Mouse (Mus musculus) midbrain, embryonic 14.5 days (tissue): ENCODE measurements around the gene Zfp619. TPM values are rescaled to one million over a fixed set of nuclear protein-coding genes. Genes with fewer than 3 reads are reported as not detected.
"Not testable (repeated sequence)": the region's sequence is repeated elsewhere in the genome, so short reads cannot be mapped to it uniquely, and the experiment has no call there.

ENCODE experiments used
- ATAC-seq: fragments of 200-750 bp; cut with Nextera tagmentation; 2 replicates; pipeline ENCODE4 v1.8.0; 2017; ENCODE audit warnings: moderate number of reproducible peaks, moderate library complexity; ENCODE audit not compliant: low FRiP score, low TSS enrichment
- DNase-seq: peaks from one replicate; pipeline ENCODE4 v3.0.0-alpha.2; 2015
- H3K27ac ChIP-seq: fragments of 300-500 bp; sonication (generic); replicated peaks from 2 replicates; pipeline ENCODE4 v1.5.1; 2014; ENCODE audit warnings: mild to moderate bottlenecking, low read depth, low read length, moderate library complexity
- H3K27me3 ChIP-seq: fragments of 300-500 bp; sonication (generic); 2 replicates; pipeline ENCODE4 v1.6.1; 2014; ENCODE audit warnings: low read length, control low read depth, mixed read lengths; ENCODE audit not compliant: control insufficient read depth, insufficient read depth
- H3K36me3 ChIP-seq: fragments of 300-500 bp; sonication (generic); 2 replicates; pipeline ENCODE4 v1.6.1; 2014; ENCODE audit warnings: low read length, control low read depth; ENCODE audit not compliant: control insufficient read depth, insufficient read depth
- H3K4me1 ChIP-seq: fragments of 300-500 bp; sonication (generic); 2 replicates; pipeline ENCODE4 v1.6.1; 2014; ENCODE audit warnings: mild to moderate bottlenecking, antibody characterized with exemption, low read length, control low read depth; ENCODE audit not compliant: control insufficient read depth, insufficient read depth
- H3K4me2 ChIP-seq: fragments of 300-500 bp; sonication (generic); 2 replicates; pipeline ENCODE4 v1.6.1; 2014; ENCODE audit warnings: mild to moderate bottlenecking, low read length, moderate library complexity
- H3K4me3 ChIP-seq: fragments of 300-500 bp; sonication (generic); replicated peaks from 2 replicates; pipeline ENCODE4 v1.5.1; 2014; ENCODE audit warnings: low read depth, low read length
- H3K9ac ChIP-seq: fragments of 300-500 bp; sonication (generic); replicated peaks from 2 replicates; pipeline ENCODE4 v1.6.1; 2014; ENCODE audit warnings: mild to moderate bottlenecking, low read length, moderate library complexity
- H3K9me3 ChIP-seq: fragments of 300-500 bp; sonication (generic); 2 replicates; pipeline ENCODE4 v1.6.1; 2016; ENCODE audit warnings: low read length, control low read depth, mixed read lengths; ENCODE audit not compliant: control insufficient read depth
- WGBS: fragments of 180-500 bp; shearing (Covaris S2); extraction: QIAGEN DNeasy Blood & Tissue Kit; methylation state at CpG from one replicate; pipeline ENCODE4 v1.1.7; 2014; 5-methylcytosine and 5-hydroxymethylcytosine counted together
- polyA plus RNA-seq: library from polyadenylated mRNA; unstranded; fragments of >200 nt; fragmentation: Nextera tagmentation; extraction: Ambion mirVana; gene quantifications from 2 replicates; pipeline ENCODE4 v1.2.1, GENCODE M21; 2014

The Zfp619 gene
- polyA plus RNA-seq, 1 experiment from 2014 or later, result 7.1 TPM

- no peaks in the 10 kb centered on the region for H3K4me1 ChIP-seq
- no peak overlapping the region for H3K4me2 ChIP-seq
- ATAC-seq, result no peak
- WGBS, result 82% methylated on average over 2 of the region's 2 CpGs
- no peak overlapping the region for H3K27ac ChIP-seq
- DNase-seq, result no peak
- H3K27me3 ChIP-seq, result no peaks in the 10 kb centered on the region
- no peaks in the 10 kb centered on the region for H3K9me3 ChIP-seq
- H3K9ac ChIP-seq, result no peak overlapping the region
- no peaks in the 10 kb centered on the region for H3K36me3 ChIP-seq
- no peak overlapping the region for H3K4me3 ChIP-seq
Measured at GRCm38 (mm10) chr7:39580066-39580465, 62.5 kb downstream of the Zfp619 start.

DNA sequence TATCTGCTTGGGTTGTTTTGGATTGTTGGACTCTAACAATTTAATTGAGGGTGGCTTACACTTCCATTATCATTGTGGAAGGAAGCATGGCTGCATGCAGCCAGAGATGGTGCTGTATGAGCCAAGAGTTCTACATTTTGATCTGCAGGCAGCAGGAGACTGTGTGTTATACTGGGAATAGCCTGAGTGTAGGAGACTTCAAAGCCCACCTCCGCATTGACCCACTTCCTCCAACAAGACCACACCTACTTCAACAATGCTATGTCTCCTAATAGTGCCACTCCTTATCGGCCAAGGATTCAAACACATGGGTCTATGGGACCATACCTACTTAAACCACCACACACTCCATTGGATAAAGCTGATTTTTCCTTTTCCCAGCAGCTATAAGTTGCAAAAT, 63.0 kb downstream of the Zfp619 start:
- WGBS, result 95% methylated on average over 2 of the region's 2 CpGs
- no peak for ATAC-seq

DNA sequence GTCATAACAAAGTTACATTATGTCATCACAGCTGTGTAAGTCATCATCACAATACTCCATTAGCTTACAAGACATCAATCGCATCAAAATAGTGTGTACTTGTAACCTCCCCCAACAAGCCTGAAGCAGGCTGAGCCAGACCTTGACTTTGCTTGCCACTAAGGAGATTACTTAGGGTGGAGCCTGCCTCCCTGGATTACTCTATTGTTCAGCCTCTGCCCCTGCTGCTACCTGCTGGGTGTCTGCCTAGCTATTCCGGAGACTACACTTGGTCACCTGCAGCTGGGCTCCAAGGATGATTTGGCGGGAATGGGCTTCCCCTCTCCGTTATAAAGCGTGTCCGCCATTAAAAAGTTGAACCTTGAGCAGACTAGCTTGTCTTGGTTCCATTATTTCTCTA, 69.3 kb downstream of the Zfp619 start:
- WGBS, result 50% methylated on average over 6 of the region's 6 CpGs
- not testable (repeated sequence) for H3K9ac ChIP-seq, H3K4me1 ChIP-seq, H3K27me3 ChIP-seq, H3K36me3 ChIP-seq, ATAC-seq, H3K4me3 ChIP-seq, H3K4me2 ChIP-seq, H3K27ac ChIP-seq, DNase-seq, H3K9me3 ChIP-seq

More for the DNA sequence above, 63.0 kb downstream of the Zfp619 start:
- Histone ChIP-seq H3K4me3 (no peak overlapping the region), H3K36me3 (no peaks in the 10 kb centered on the region), H3K4me1 (no peaks in the 10 kb centered on the region), H3K4me2 (no peak overlapping the region), H3K27ac (no peak overlapping the region), H3K27me3 (no peaks in the 10 kb centered on the region), H3K9ac (no peak overlapping the region), H3K9me3 (no peaks in the 10 kb centered on the region)
- no peak for DNase-seq

DNA sequence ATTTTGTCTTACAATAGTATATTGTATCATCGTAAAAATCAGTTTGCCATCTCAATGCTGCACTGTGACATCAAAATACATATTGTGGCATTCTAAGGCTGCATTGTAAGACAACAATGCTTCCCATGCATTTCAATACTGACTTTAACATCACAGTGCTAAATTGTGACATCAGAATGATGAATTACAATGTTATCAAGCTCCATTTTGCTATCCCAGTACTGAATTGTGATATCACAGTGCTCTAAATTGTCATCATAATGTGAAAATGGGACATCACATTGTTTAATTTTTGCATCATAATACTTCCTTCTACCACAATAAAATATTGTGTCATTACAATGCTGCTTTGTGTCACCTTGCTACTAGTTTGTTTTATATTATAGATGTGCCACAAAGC, 70.5 kb downstream of the Zfp619 start:
- Histone ChIP-seq H3K4me3 (peak overlapping the region; percentile 39), H3K27me3 (no peaks in the 10 kb centered on the region), H3K36me3 (no peaks in the 10 kb centered on the region), H3K4me2 (peak overlapping the region; percentile 52), H3K4me1 (no peaks in the 10 kb centered on the region), H3K9me3 (no peaks in the 10 kb centered on the region), H3K9ac (peak overlapping the region; percentile 63), H3K27ac (peak overlapping the region; percentile 78)
- 81% methylated on average over 1 of the region's 1 CpGs for WGBS
- peak; percentile 18; the same call in 1 of the 2 replicates for ATAC-seq
- peak; percentile 52 for DNase-seq

DNA sequence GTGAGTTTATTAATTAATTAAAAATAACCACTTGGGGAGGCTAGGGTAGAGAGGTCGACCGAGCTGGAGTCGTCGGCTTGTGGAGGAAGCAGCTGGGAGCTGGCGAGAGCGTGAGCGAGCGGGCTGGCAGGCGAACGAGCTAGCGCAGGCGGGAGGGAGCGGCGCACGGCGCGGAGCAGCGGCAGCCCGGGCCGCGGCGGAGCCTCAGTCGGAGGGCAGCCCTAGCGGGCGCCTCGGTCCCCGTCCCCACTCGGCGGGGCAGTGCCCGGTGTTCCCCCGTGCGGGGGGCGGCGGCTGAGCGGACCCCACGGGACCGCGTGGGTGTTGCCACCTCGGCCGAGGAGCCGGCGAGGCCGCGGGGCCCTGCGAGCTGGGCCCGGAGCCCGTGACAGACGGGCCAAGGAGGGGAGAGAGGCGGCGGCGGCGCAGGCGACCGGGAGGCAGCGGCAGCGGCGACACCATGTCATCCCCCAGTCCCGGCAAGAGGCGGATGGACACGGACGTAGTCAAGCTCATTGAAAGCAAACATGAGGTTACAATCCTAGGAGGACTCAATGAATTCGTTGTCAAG, 71.0 kb downstream of the Zfp619 start:
- H3K27me3 ChIP-seq, H3K4me1 ChIP-seq, H3K9me3 ChIP-seq, H3K36me3 ChIP-seq: not testable (repeated sequence)
- Histone ChIP-seq H3K27ac (peak overlapping the region; percentile 78), H3K4me3 (peak overlapping the region; percentile 39), H3K9ac (peak overlapping the region; percentile 63), H3K4me2 (peak overlapping the region; percentile 52)
- ATAC-seq, result peak; percentile 89
- under 1% methylated on average over 54 of the region's 62 CpGs for WGBS
- peak; percentile 78 for DNase-seq

DNA sequence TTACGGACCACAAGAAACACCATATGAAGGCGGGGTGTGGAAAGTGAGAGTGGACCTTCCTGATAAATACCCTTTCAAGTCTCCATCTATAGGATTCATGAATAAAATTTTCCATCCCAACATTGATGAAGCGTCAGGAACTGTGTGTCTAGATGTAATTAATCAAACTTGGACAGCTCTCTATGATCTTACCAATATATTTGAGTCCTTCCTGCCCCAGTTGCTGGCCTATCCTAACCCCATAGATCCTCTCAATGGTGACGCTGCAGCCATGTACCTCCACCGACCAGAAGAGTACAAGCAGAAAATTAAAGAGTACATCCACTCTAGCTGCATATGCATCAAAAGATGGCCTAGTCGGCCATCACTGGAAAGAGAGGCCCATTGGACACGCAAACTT, 71.5 kb downstream of the Zfp619 start:
- 43% methylated on average over 7 of the region's 7 CpGs for WGBS
- ATAC-seq, H3K36me3 ChIP-seq, H3K9me3 ChIP-seq, H3K9ac ChIP-seq, H3K4me1 ChIP-seq, H3K27me3 ChIP-seq, DNase-seq: not testable (repeated sequence)
- peak overlapping the region; percentile 78; the same call in 1 of the 2 replicates for H3K27ac ChIP-seq
- H3K4me3 ChIP-seq, result peak overlapping the region; percentile 39
- peak overlapping the region; percentile 52 for H3K4me2 ChIP-seq

Other genes with a start within 250 kb of the Zfp619 start
- not detected in 2 replicates for gene Gm5114, start 104.6 kb upstream of the Zfp619 start, polyA plus RNA-seq